Mouse (Mus musculus): ENCODE results near the gene Wdr59. TPM values are rescaled to one million over a fixed set of nuclear protein-coding genes. Genes with fewer than 3 reads are reported as not detected.

Gene Wdr59
- total RNA-seq, 1 experiment = 10.4 TPM

GRCm38 (mm10) chr8:111422614-111423013 is 99.3 kb downstream of the Wdr59 start:
- H3K4me1 ChIP-seq (ENCODE audit: control insufficient read depth in 2 of 2, insufficient read depth in 2 of 2, low read length in 2 of 2, poor library complexity in 1 of 2) = no peaks in the 10 kb centered on the region
- H3K36me3 ChIP-seq (ENCODE audit: control insufficient read depth, insufficient read depth, low read length, poor library complexity, severe bottlenecking) = no peaks in the 10 kb centered on the region
- no peak overlapping the region for H3K9ac ChIP-seq (ENCODE audit: insufficient read depth, low read depth, low read length, poor library complexity, severe bottlenecking)
- H3K4me3 ChIP-seq (ENCODE audit: insufficient read depth in 1 of 2, low read depth in 1 of 2, low read length in 2 of 2, poor library complexity in 1 of 2, severe bottlenecking in 1 of 2) = no peak overlapping the region
- H3K9me3 ChIP-seq (ENCODE audit: control insufficient read depth, insufficient read depth, low read depth, low read length) = no peaks in the 10 kb centered on the region
- no peak overlapping the region for H3K27ac ChIP-seq (ENCODE audit: insufficient read depth, low read depth, low read length, poor library complexity, severe bottlenecking)
- no peak for DNase-seq (ENCODE audit: low read depth, low spot score)
- in situ Hi-C loops (cut with MboI; ENCODE audit: low sequenced_read_pairs in 2 of 2, unreplicated experiment in 2 of 2) = no loop called here
- no peak for TF ChIP-seq MAFK (IDR thresholded peaks at IDR 0.05; ENCODE audit: insufficient read depth, low read depth, low read length)
- no peak for TF ChIP-seq ZNF384 (IDR thresholded peaks at IDR 0.05; ENCODE audit: low read depth, low read length)
- no peak for TF ChIP-seq CHD2 (IDR thresholded peaks at IDR 0.05; ENCODE audit: low read depth, low read length)
- TF ChIP-seq HCFC1 (IDR thresholded peaks at IDR 0.05; ENCODE audit: borderline replicate concordance, insufficient read depth, low read length) = no peak
- TF ChIP-seq ZC3H11A (IDR thresholded peaks at IDR 0.05; ENCODE audit: borderline replicate concordance, low read depth, low read length) = no peak

GRCm38 (mm10) chr8:111419171-111419570 is 102.7 kb downstream of the Wdr59 start:
- in situ Hi-C loops (cut with MboI; ENCODE audit: low sequenced_read_pairs in 2 of 2, unreplicated experiment in 2 of 2) = no loop called here
- Histone ChIP-seq H3K9ac (ENCODE audit: insufficient read depth, low read depth, low read length, poor library complexity, severe bottlenecking) (no peak overlapping the region), H3K4me1 (ENCODE audit: control insufficient read depth in 2 of 2, insufficient read depth in 2 of 2, low read length in 2 of 2, poor library complexity in 1 of 2) (no peaks in the 10 kb centered on the region), H3K4me3 (ENCODE audit: insufficient read depth in 1 of 2, low read depth in 1 of 2, low read length in 2 of 2, poor library complexity in 1 of 2, severe bottlenecking in 1 of 2) (no peak overlapping the region), H3K36me3 (ENCODE audit: control insufficient read depth, insufficient read depth, low read length, poor library complexity, severe bottlenecking) (no peaks in the 10 kb centered on the region), H3K9me3 (ENCODE audit: control insufficient read depth, insufficient read depth, low read depth, low read length) (no peaks in the 10 kb centered on the region), H3K27ac (ENCODE audit: insufficient read depth, low read depth, low read length, poor library complexity, severe bottlenecking) (no peak overlapping the region)
- no peak for DNase-seq (ENCODE audit: low read depth, low spot score)
- TF ChIP-seq ZNF384 (IDR thresholded peaks at IDR 0.05; ENCODE audit: low read depth, low read length) (no peak), CHD2 (IDR thresholded peaks at IDR 0.05; ENCODE audit: low read depth, low read length) (no peak), MAFK (IDR thresholded peaks at IDR 0.05; ENCODE audit: insufficient read depth, low read depth, low read length) (no peak), HCFC1 (IDR thresholded peaks at IDR 0.05; ENCODE audit: borderline replicate concordance, insufficient read depth, low read length) (no peak), ZC3H11A (IDR thresholded peaks at IDR 0.05; ENCODE audit: borderline replicate concordance, low read depth, low read length) (no peak)

- TF ChIP-seq ZNF384 (IDR thresholded peaks at IDR 0.05; ENCODE audit: low read depth, low read length) = no peak
- no peak for TF ChIP-seq ZC3H11A (IDR thresholded peaks at IDR 0.05; ENCODE audit: borderline replicate concordance, low read depth, low read length)
- TF ChIP-seq MAFK (IDR thresholded peaks at IDR 0.05; ENCODE audit: insufficient read depth, low read depth, low read length) = no peak
- no peak for TF ChIP-seq CHD2 (IDR thresholded peaks at IDR 0.05; ENCODE audit: low read depth, low read length)
- TF ChIP-seq HCFC1 (IDR thresholded peaks at IDR 0.05; ENCODE audit: borderline replicate concordance, insufficient read depth, low read length) = no peak
- Histone ChIP-seq H3K4me1 (ENCODE audit: control insufficient read depth in 2 of 2, insufficient read depth in 2 of 2, low read length in 2 of 2, poor library complexity in 1 of 2) (no peaks in the 10 kb centered on the region), H3K4me3 (ENCODE audit: insufficient read depth in 1 of 2, low read depth in 1 of 2, low read length in 2 of 2, poor library complexity in 1 of 2, severe bottlenecking in 1 of 2) (no peak overlapping the region), H3K9ac (ENCODE audit: insufficient read depth, low read depth, low read length, poor library complexity, severe bottlenecking) (no peak overlapping the region), H3K9me3 (ENCODE audit: control insufficient read depth, insufficient read depth, low read depth, low read length) (no peaks in the 10 kb centered on the region), H3K36me3 (ENCODE audit: control insufficient read depth, insufficient read depth, low read length, poor library complexity, severe bottlenecking) (no peaks in the 10 kb centered on the region), H3K27ac (ENCODE audit: insufficient read depth, low read depth, low read length, poor library complexity, severe bottlenecking) (no peak overlapping the region)
- no peak for DNase-seq (ENCODE audit: low read depth, low spot score)
- in situ Hi-C loops (cut with MboI; ENCODE audit: low sequenced_read_pairs in 2 of 2, unreplicated experiment in 2 of 2) = no loop called here
These were observed 103.3 kb downstream of the Wdr59 start for GRCm38 (mm10) chr8:111418601-111419000.

GRCm38 (mm10) chr8:111417222-111417621 is 104.7 kb downstream of the Wdr59 start:
- in situ Hi-C loops (cut with MboI; ENCODE audit: low sequenced_read_pairs in 2 of 2, unreplicated experiment in 2 of 2) = no loop called here
- no peaks in the 10 kb centered on the region for H3K9me3 ChIP-seq (ENCODE audit: control insufficient read depth, insufficient read depth, low read depth, low read length)
- H3K27ac ChIP-seq (ENCODE audit: insufficient read depth, low read depth, low read length, poor library complexity, severe bottlenecking) = no peak overlapping the region
- H3K36me3 ChIP-seq (ENCODE audit: control insufficient read depth, insufficient read depth, low read length, poor library complexity, severe bottlenecking) = no peaks in the 10 kb centered on the region
- no peak for TF ChIP-seq ZNF384 (IDR thresholded peaks at IDR 0.05; ENCODE audit: low read depth, low read length)
- TF ChIP-seq CHD2 (IDR thresholded peaks at IDR 0.05; ENCODE audit: low read depth, low read length) = no peak
- no peak for TF ChIP-seq ZC3H11A (IDR thresholded peaks at IDR 0.05; ENCODE audit: borderline replicate concordance, low read depth, low read length)
- TF ChIP-seq MAFK (IDR thresholded peaks at IDR 0.05; ENCODE audit: insufficient read depth, low read depth, low read length) = no peak
- no peak for TF ChIP-seq HCFC1 (IDR thresholded peaks at IDR 0.05; ENCODE audit: borderline replicate concordance, insufficient read depth, low read length)
- no peak overlapping the region for H3K4me3 ChIP-seq (ENCODE audit: insufficient read depth in 1 of 2, low read depth in 1 of 2, low read length in 2 of 2, poor library complexity in 1 of 2, severe bottlenecking in 1 of 2)
- H3K4me1 ChIP-seq (ENCODE audit: control insufficient read depth in 2 of 2, insufficient read depth in 2 of 2, low read length in 2 of 2, poor library complexity in 1 of 2) = no peaks in the 10 kb centered on the region
- H3K9ac ChIP-seq (ENCODE audit: insufficient read depth, low read depth, low read length, poor library complexity, severe bottlenecking) = no peak overlapping the region
- DNase-seq (ENCODE audit: low read depth, low spot score) = no peak

- H3K9ac ChIP-seq (ENCODE audit: insufficient read depth, low read depth, low read length, poor library complexity, severe bottlenecking) = no peak overlapping the region
- TF ChIP-seq CHD2 (IDR thresholded peaks at IDR 0.05; ENCODE audit: low read depth, low read length) = no peak
- TF ChIP-seq ZC3H11A (IDR thresholded peaks at IDR 0.05; ENCODE audit: borderline replicate concordance, low read depth, low read length) = 0 out of 2 replicates have a peak, but pooled peaks have one; percentile 13
These were observed 118.5 kb downstream of the Wdr59 start for GRCm38 (mm10) chr8:111403391-111403790.

More at GRCm38 (mm10) chr8:111403391-111403790, 118.5 kb downstream of the Wdr59 start:
- peak; percentile 22 for DNase-seq (ENCODE audit: low read depth, low spot score)
- Histone ChIP-seq H3K9me3 (ENCODE audit: control insufficient read depth, insufficient read depth, low read depth, low read length) (no peaks in the 10 kb centered on the region), H3K27ac (ENCODE audit: insufficient read depth, low read depth, low read length, poor library complexity, severe bottlenecking) (no peak overlapping the region), H3K36me3 (ENCODE audit: control insufficient read depth, insufficient read depth, low read length, poor library complexity, severe bottlenecking) (no peaks in the 10 kb centered on the region), H3K4me3 (ENCODE audit: insufficient read depth in 1 of 2, low read depth in 1 of 2, low read length in 2 of 2, poor library complexity in 1 of 2, severe bottlenecking in 1 of 2) (no peak overlapping the region), H3K4me1 (ENCODE audit: control insufficient read depth in 2 of 2, insufficient read depth in 2 of 2, low read length in 2 of 2, poor library complexity in 1 of 2) (no peaks in the 10 kb centered on the region)
- in situ Hi-C loops (cut with MboI; ENCODE audit: low sequenced_read_pairs in 2 of 2, unreplicated experiment in 2 of 2) = no loop called here

Other genes with a start within 250 kb of the Wdr59 start
- gene Rfwd3, start 221.9 kb downstream of the Wdr59 start, total RNA-seq (2012; rRNA removed) = 43.1 and 73.8 TPM in 2 replicates
- gene Mlkl, start 183.9 kb downstream of the Wdr59 start, total RNA-seq (2012; rRNA removed) = 0.95 and 1.2 TPM in 2 replicates
- gene Fa2h, start 128.3 kb downstream of the Wdr59 start, total RNA-seq (2012; rRNA removed) = not detected in 2 replicates
- 38.4 and 51.9 TPM in 2 replicates for gene Znrf1, start 14.0 kb upstream of the Wdr59 start, total RNA-seq (2012; rRNA removed)
- gene Ldhd, start 108.3 kb upstream of the Wdr59 start, total RNA-seq (2012; rRNA removed) = 0.49 and 1.5 TPM in 2 replicates
- 18.0 and 18.7 TPM in 2 replicates for gene Zfp1, start 121.3 kb upstream of the Wdr59 start, total RNA-seq (2012; rRNA removed)
- 0.22 and 0.48 TPM in 2 replicates for gene Ctrb1, start 168.9 kb upstream of the Wdr59 start, total RNA-seq (2012; rRNA removed)
- gene Bcar1, start 221.7 kb upstream of the Wdr59 start, total RNA-seq (2012; rRNA removed) = 52.9 and 72.6 TPM in 2 replicates

All from ES-E14 (cell line).